Mouse (Mus musculus): ENCODE measurements around the gene Rin3. TPM values are rescaled to one million over a fixed set of nuclear protein-coding genes. Genes with fewer than 3 reads are reported as not detected.

The Rin3 gene
- polyA plus RNA-seq, 1 experiment from 2014 or later = 3.5 TPM

DNA sequence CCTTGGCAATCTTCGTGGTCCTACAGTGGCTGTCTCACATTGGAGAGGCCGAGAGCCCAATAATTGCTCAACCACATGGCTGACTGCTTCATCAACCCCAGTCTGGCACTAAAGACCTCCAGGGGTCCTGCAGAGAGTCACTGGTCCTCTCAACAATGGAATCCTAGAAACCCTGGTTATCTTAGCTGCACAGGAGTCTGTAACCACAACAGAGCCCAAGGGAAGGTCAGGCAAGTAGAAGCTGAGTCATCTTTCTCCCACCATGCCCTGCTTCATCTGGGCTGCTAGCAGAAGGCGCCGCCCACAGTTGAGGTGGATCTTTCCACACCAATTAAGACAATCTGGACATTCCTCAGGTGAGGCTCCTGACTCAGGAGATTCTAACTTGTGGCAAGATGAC is 76.5 kb downstream of the Rin3 start:
- ATAC-seq (ENCODE audit: low FRiP score, low TSS enrichment) = no peak
- no peaks in the 10 kb centered on the region for H3K9me3 ChIP-seq (ENCODE audit: control insufficient read depth, low read length)
- WGBS = 91% methylated on average over 4 of the region's 4 CpGs
- no peaks in the 10 kb centered on the region for H3K4me1 ChIP-seq (ENCODE audit: control insufficient read depth, insufficient read depth, low read length)
- DNase-seq = no peak
- H3K27me3 ChIP-seq (ENCODE audit: control insufficient read depth, insufficient read depth, low read length) = no peaks in the 10 kb centered on the region
- H3K4me3 ChIP-seq (replicated peaks; ENCODE audit: low read depth, low read length) = no peak overlapping the region
- H3K27ac ChIP-seq (replicated peaks; ENCODE audit: low read depth, low read length) = no peak overlapping the region
- no peaks in the 10 kb centered on the region for H3K36me3 ChIP-seq (ENCODE audit: control insufficient read depth, insufficient read depth, low read length)
- H3K9ac ChIP-seq (replicated peaks; ENCODE audit: low read length) = no peak overlapping the region
- H3K4me2 ChIP-seq (ENCODE audit: low read length) = no peak overlapping the region

- Histone ChIP-seq H3K27ac (replicated peaks; ENCODE audit: low read depth, low read length) (no peak overlapping the region), H3K4me1 (ENCODE audit: control insufficient read depth, insufficient read depth, low read length) (no peaks in the 10 kb centered on the region), H3K4me2 (ENCODE audit: low read length) (no peak overlapping the region), H3K27me3 (ENCODE audit: control insufficient read depth, insufficient read depth, low read length) (no peaks in the 10 kb centered on the region), H3K9ac (replicated peaks; ENCODE audit: low read length) (no peak overlapping the region), H3K4me3 (replicated peaks; ENCODE audit: low read depth, low read length) (no peak overlapping the region), H3K9me3 (ENCODE audit: control insufficient read depth, low read length) (no peaks in the 10 kb centered on the region), H3K36me3 (ENCODE audit: control insufficient read depth, insufficient read depth, low read length) (no peaks in the 10 kb centered on the region)
- ATAC-seq (ENCODE audit: low FRiP score, low TSS enrichment) (no peak), DNase-seq (no peak)
- WGBS = 87% methylated on average over 10 of the region's 10 CpGs
Observed at GRCm38 (mm10) chr12:102361189-102362161, 78.6 kb downstream of the Rin3 start.

DNA sequence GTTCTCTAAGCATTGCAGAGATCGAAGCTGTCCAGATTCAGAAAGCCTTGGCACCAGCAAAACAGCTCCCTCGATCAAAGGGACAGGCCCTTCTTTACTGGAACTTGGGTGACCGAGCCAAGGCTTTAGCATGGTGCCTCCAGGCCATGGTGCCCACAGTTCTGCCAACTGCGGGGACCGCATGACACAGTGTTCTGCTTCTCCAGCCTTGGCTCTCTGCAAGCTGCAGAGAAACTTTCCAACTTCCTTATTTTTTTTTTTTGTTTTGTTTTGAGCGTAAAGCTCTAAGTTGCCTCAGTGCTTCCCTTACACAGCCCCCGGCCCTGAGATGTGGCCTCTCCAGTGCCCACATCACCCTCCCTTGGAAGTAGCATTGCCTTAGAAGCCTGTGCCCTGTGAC is 82.2 kb downstream of the Rin3 start:
- Histone ChIP-seq H3K27me3 (ENCODE audit: control insufficient read depth, insufficient read depth, low read length) (no peaks in the 10 kb centered on the region), H3K27ac (replicated peaks; ENCODE audit: low read depth, low read length) (no peak overlapping the region), H3K4me3 (replicated peaks; ENCODE audit: low read depth, low read length) (no peak overlapping the region), H3K9me3 (ENCODE audit: control insufficient read depth, low read length) (no peaks in the 10 kb centered on the region), H3K9ac (replicated peaks; ENCODE audit: low read length) (no peak overlapping the region), H3K4me2 (ENCODE audit: low read length) (no peak overlapping the region), H3K4me1 (ENCODE audit: control insufficient read depth, insufficient read depth, low read length) (no peaks in the 10 kb centered on the region), H3K36me3 (ENCODE audit: control insufficient read depth, insufficient read depth, low read length) (no peaks in the 10 kb centered on the region)
- DNase-seq (no peak), ATAC-seq (ENCODE audit: low FRiP score, low TSS enrichment) (no peak)
- 94% methylated on average over 7 of the region's 7 CpGs for WGBS

DNA sequence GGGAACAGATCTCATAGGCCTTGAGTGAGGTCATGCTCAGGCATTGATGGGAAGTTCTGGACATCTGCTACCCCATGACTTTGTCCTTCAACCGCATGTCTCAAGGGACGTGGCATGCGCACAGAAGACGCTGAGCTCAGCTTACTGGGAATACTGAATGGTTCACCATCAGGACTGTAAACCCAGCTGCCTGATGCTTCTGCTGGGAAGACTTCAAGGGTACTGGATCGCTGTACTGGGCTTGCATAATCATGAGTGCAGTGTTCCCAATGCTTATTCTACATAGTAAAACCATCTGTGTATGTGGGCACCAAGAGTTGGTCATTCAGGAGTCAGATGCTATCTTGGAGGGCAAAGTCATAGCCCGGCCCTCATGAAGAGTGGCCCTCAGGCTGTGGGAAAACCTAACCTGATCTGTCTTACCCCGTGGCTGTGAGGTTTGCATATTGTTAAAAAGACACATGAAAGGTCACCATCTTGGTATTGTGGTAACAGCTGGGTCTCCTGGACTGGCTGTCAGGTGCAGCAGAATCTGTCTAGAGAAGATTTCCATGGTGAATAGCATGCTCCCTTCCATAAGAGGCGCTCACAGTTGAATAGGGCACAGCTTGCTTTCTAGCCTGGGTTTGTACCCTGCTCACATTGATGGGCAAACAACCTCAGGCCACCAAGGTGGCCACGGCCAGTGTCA is 83.4 kb downstream of the Rin3 start:
- no peaks in the 10 kb centered on the region for H3K4me1 ChIP-seq (ENCODE audit: control insufficient read depth, insufficient read depth, low read length)
- WGBS = 89% methylated on average over 9 of the region's 9 CpGs

GRCm38 (mm10) chr12:102367075-102367474 is 84.2 kb downstream of the Rin3 start:
- 87% methylated on average over 3 of the region's 3 CpGs for WGBS
- no peak overlapping the region for H3K4me2 ChIP-seq (ENCODE audit: low read length)
- no peak for DNase-seq
- H3K9me3 ChIP-seq (ENCODE audit: control insufficient read depth, low read length) = no peaks in the 10 kb centered on the region
- H3K27ac ChIP-seq (replicated peaks; ENCODE audit: low read depth, low read length) = no peak overlapping the region
- no peaks in the 10 kb centered on the region for H3K36me3 ChIP-seq (ENCODE audit: control insufficient read depth, insufficient read depth, low read length)
- H3K27me3 ChIP-seq (ENCODE audit: control insufficient read depth, insufficient read depth, low read length) = no peaks in the 10 kb centered on the region
- H3K9ac ChIP-seq (replicated peaks; ENCODE audit: low read length) = no peak overlapping the region
- no peaks in the 10 kb centered on the region for H3K4me1 ChIP-seq (ENCODE audit: control insufficient read depth, insufficient read depth, low read length)
- no peak overlapping the region for H3K4me3 ChIP-seq (replicated peaks; ENCODE audit: low read depth, low read length)
- ATAC-seq (ENCODE audit: low FRiP score, low TSS enrichment) = no peak

More for the DNA sequence above, 83.4 kb downstream of the Rin3 start:
- Histone ChIP-seq H3K4me3 (replicated peaks; ENCODE audit: low read depth, low read length) (no peak overlapping the region), H3K27ac (replicated peaks; ENCODE audit: low read depth, low read length) (no peak overlapping the region), H3K4me2 (ENCODE audit: low read length) (no peak overlapping the region), H3K9me3 (ENCODE audit: control insufficient read depth, low read length) (no peaks in the 10 kb centered on the region), H3K36me3 (ENCODE audit: control insufficient read depth, insufficient read depth, low read length) (no peaks in the 10 kb centered on the region), H3K27me3 (ENCODE audit: control insufficient read depth, insufficient read depth, low read length) (no peaks in the 10 kb centered on the region), H3K9ac (replicated peaks; ENCODE audit: low read length) (no peak overlapping the region)
- ATAC-seq (ENCODE audit: low FRiP score, low TSS enrichment) (no peak), DNase-seq (no peak)

- no peak for DNase-seq
- H3K4me3 ChIP-seq (replicated peaks; ENCODE audit: low read depth, low read length) = no peak overlapping the region
- 82% methylated on average over 7 of the region's 7 CpGs for WGBS
- H3K27ac ChIP-seq (replicated peaks; ENCODE audit: low read depth, low read length) = no peak overlapping the region
- ATAC-seq (ENCODE audit: low FRiP score, low TSS enrichment) = no peak
- no peak overlapping the region for H3K4me2 ChIP-seq (ENCODE audit: low read length)
- no peaks in the 10 kb centered on the region for H3K9me3 ChIP-seq (ENCODE audit: control insufficient read depth, low read length)
- no peaks in the 10 kb centered on the region for H3K36me3 ChIP-seq (ENCODE audit: control insufficient read depth, insufficient read depth, low read length)
- H3K27me3 ChIP-seq (ENCODE audit: control insufficient read depth, insufficient read depth, low read length) = no peaks in the 10 kb centered on the region
- no peaks in the 10 kb centered on the region for H3K4me1 ChIP-seq (ENCODE audit: control insufficient read depth, insufficient read depth, low read length)
- H3K9ac ChIP-seq (replicated peaks; ENCODE audit: low read length) = no peak overlapping the region
Observed at GRCm38 (mm10) chr12:102368066-102368465, 85.2 kb downstream of the Rin3 start.

GRCm38 (mm10) chr12:102368556-102368955 is 85.7 kb downstream of the Rin3 start:
- no peaks in the 10 kb centered on the region for H3K27me3 ChIP-seq (ENCODE audit: control insufficient read depth, insufficient read depth, low read length)
- H3K27ac ChIP-seq (replicated peaks; ENCODE audit: low read depth, low read length) = no peak overlapping the region
- 85% methylated on average over 14 of the region's 14 CpGs for WGBS
- H3K4me2 ChIP-seq (ENCODE audit: low read length) = no peak overlapping the region
- no peak overlapping the region for H3K9ac ChIP-seq (replicated peaks; ENCODE audit: low read length)
- no peaks in the 10 kb centered on the region for H3K36me3 ChIP-seq (ENCODE audit: control insufficient read depth, insufficient read depth, low read length)
- DNase-seq (no peak), ATAC-seq (ENCODE audit: low FRiP score, low TSS enrichment) (no peak)
- no peak overlapping the region for H3K4me3 ChIP-seq (replicated peaks; ENCODE audit: low read depth, low read length)
- no peaks in the 10 kb centered on the region for H3K9me3 ChIP-seq (ENCODE audit: control insufficient read depth, low read length)
- no peaks in the 10 kb centered on the region for H3K4me1 ChIP-seq (ENCODE audit: control insufficient read depth, insufficient read depth, low read length)

DNA sequence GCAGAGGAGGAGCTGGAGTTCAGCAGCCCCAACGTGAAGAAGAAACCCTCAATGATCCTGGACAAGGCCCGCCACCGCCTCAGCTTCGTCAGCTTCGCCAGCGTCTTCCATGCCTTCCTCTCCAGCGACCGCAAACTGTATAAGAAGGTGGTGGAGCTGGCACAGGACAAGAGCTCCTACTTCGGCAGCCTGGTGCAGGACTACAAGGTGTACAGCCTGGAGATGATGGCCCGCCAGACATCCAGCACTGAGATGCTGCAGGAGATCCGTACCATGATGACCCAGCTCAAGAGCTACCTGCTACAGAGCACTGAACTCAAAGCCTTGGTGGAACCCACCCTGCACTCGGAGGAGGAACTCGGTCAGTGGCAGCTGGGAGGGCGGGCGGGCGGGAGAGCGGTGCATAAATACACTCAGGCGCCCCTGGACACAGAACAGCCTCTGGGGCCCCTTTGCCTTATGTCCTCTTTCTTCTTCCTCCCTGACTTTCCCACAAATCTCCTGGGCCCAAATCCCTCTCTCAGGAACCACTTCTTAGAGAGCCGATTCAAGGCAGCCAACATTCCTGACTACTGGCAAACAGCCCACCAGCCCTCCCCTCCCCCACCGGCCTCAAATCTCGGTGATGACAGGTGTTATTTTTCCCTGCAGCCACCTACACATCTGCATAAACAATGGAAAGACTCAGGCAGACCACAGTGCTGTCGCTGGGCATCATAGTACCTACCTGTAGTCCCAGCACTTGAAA is 86.8 kb downstream of the Rin3 start:
- H3K9ac ChIP-seq (replicated peaks; ENCODE audit: low read length) = no peak overlapping the region
- WGBS = 86% methylated on average over 22 of the region's 22 CpGs
- H3K36me3 ChIP-seq (ENCODE audit: control insufficient read depth, insufficient read depth, low read length) = no peaks in the 10 kb centered on the region
- no peak overlapping the region for H3K4me3 ChIP-seq (replicated peaks; ENCODE audit: low read depth, low read length)
- no peak overlapping the region for H3K27ac ChIP-seq (replicated peaks; ENCODE audit: low read depth, low read length)
- no peaks in the 10 kb centered on the region for H3K9me3 ChIP-seq (ENCODE audit: control insufficient read depth, low read length)
- H3K4me1 ChIP-seq (ENCODE audit: control insufficient read depth, insufficient read depth, low read length) = no peaks in the 10 kb centered on the region
- DNase-seq = no peak
- H3K27me3 ChIP-seq (ENCODE audit: control insufficient read depth, insufficient read depth, low read length) = no peaks in the 10 kb centered on the region
- no peak overlapping the region for H3K4me2 ChIP-seq (ENCODE audit: low read length)
- ATAC-seq (ENCODE audit: low FRiP score, low TSS enrichment) = no peak
